Mouse (Mus musculus) c-Kit-positive CD71-positive TER-119-negative erythroid progenitor cells, embryonic 14.5 days (primary cell): Measurements from ENCODE around the gene Higd1c.
"Not testable (repeated sequence)": the region's sequence is repeated elsewhere in the genome, so short reads cannot be mapped to it uniquely, and the experiment has no call there.

ENCODE experiments used
- DNase-seq: peaks from one replicate; pipeline ENCODE4 v3.0.0-alpha.2; 2013; ENCODE audit warnings: low read depth

The Higd1c gene

GRCm38 (mm10) chr15:100355876-100356275 is 8.5 kb upstream of the Higd1c start:
- no peak for DNase-seq

- DNase-seq: not testable (repeated sequence)
Observed at GRCm38 (mm10) chr15:100365967-100366366, 1.6 kb downstream of the Higd1c start.

GRCm38 (mm10) chr15:100367119-100367518 is 2.8 kb downstream of the Higd1c start:
- no peak for DNase-seq

- peak; percentile 53 for DNase-seq
Observed at GRCm38 (mm10) chr15:100375066-100375465, 10.7 kb downstream of the Higd1c start.

GRCm38 (mm10) chr15:100377847-100378505 is 13.6 kb downstream of the Higd1c start:
- DNase-seq: not testable (repeated sequence)

GRCm38 (mm10) chr15:100379658-100380057 is 15.3 kb downstream of the Higd1c start:
- DNase-seq: no peak

GRCm38 (mm10) chr15:100380104-100380503 is 15.8 kb downstream of the Higd1c start:
- DNase-seq: no peak

- no peak for DNase-seq
Observed at GRCm38 (mm10) chr15:100385705-100386104, 21.4 kb downstream of the Higd1c start.

GRCm38 (mm10) chr15:100387544-100388223 is 23.3 kb downstream of the Higd1c start:
- DNase-seq: no peak

GRCm38 (mm10) chr15:100388224-100388835 is 24.0 kb downstream of the Higd1c start:
- DNase-seq: no peak

- DNase-seq: no peak
Observed at GRCm38 (mm10) chr15:100388886-100389285, 24.5 kb downstream of the Higd1c start.

- peak; percentile 24 for DNase-seq
Observed at GRCm38 (mm10) chr15:100391066-100391465, 26.7 kb downstream of the Higd1c start.

GRCm38 (mm10) chr15:100391599-100391998 is 27.3 kb downstream of the Higd1c start:
- peak; percentile 60 for DNase-seq

- DNase-seq: no peak
Observed at GRCm38 (mm10) chr15:100393016-100393415, 28.7 kb downstream of the Higd1c start.

- DNase-seq: no peak
Observed at GRCm38 (mm10) chr15:100395561-100395960, 31.2 kb downstream of the Higd1c start.

- no peak for DNase-seq
Observed at GRCm38 (mm10) chr15:100400592-100401250, 36.4 kb downstream of the Higd1c start.

- no peak for DNase-seq
Observed at GRCm38 (mm10) chr15:100401811-100402210, 37.5 kb downstream of the Higd1c start.

GRCm38 (mm10) chr15:100402347-100402746 is 38.0 kb downstream of the Higd1c start:
- no peak for DNase-seq

GRCm38 (mm10) chr15:100402798-100403197 is 38.5 kb downstream of the Higd1c start:
- DNase-seq: no peak

GRCm38 (mm10) chr15:100403318-100404000 is 39.1 kb downstream of the Higd1c start:
- no peak for DNase-seq

GRCm38 (mm10) chr15:100406088-100406487 is 41.7 kb downstream of the Higd1c start:
- no peak for DNase-seq
